Mouse (Mus musculus) liver, embryonic 12.5 days (tissue): Measurements from ENCODE around the gene Atp6v0a2. TPM values are rescaled to one million over a fixed set of nuclear protein-coding genes. Genes with fewer than 3 reads are reported as not detected.
A peak's percentile ranks its signal among the peaks of the same experiment; 100 is the strongest.

Experiments
- ATAC-seq: fragments of 200-750 bp; cut with Nextera tagmentation; 2 replicates; pipeline ENCODE4 v1.8.0; 2017; ENCODE audit warnings: moderate number of reproducible peaks, mild to moderate bottlenecking, moderate library complexity
- H3K27ac ChIP-seq: fragments of 300-500 bp; sonication (generic); 2 replicates; pipeline ENCODE4 v1.5.1; 2016; ENCODE audit warnings: mild to moderate bottlenecking
- H3K27me3 ChIP-seq: fragments of 300-500 bp; sonication (generic); replicated peaks from 2 replicates; pipeline ENCODE4 v1.6.1; 2016; ENCODE audit warnings: mild to moderate bottlenecking, moderate library complexity
- H3K36me3 ChIP-seq: fragments of 300-500 bp; sonication (generic); 2 replicates; pipeline ENCODE4 v1.6.1; 2016; ENCODE audit warnings: mild to moderate bottlenecking, moderate library complexity
- H3K4me1 ChIP-seq: fragments of 300-500 bp; sonication (generic); 2 replicates; pipeline ENCODE4 v1.6.1; 2016
- H3K4me2 ChIP-seq: fragments of 300-500 bp; sonication (generic); 2 replicates; pipeline ENCODE4 v1.6.1; 2016; ENCODE audit warnings: mild to moderate bottlenecking, moderate library complexity
- H3K4me3 ChIP-seq: fragments of 300-500 bp; sonication (generic); 2 replicates; pipeline ENCODE4 v1.5.1; 2016; ENCODE audit warnings: mild to moderate bottlenecking, moderate library complexity
- H3K9ac ChIP-seq: fragments of 300-500 bp; sonication (generic); 2 replicates; pipeline ENCODE4 v1.6.1; 2016; ENCODE audit warnings: mild to moderate bottlenecking, moderate library complexity
- H3K9me3 ChIP-seq: fragments of 300-500 bp; sonication (generic); replicated peaks from 2 replicates; pipeline ENCODE4 v1.6.1; 2016; ENCODE audit warnings: mild to moderate bottlenecking, moderate library complexity
- WGBS: fragments of 180-500 bp; shearing (Covaris S2); methylation state at CpG from one replicate; pipeline ENCODE4 v1.1.7; 2016; ENCODE audit not compliant: insufficient replicate concordance; 5-methylcytosine and 5-hydroxymethylcytosine counted together
- polyA plus RNA-seq: library from polyadenylated mRNA; unstranded; fragments of >200 nt; fragmentation: Nextera tagmentation; extraction: Ambion mirVana; gene quantifications from 2 replicates; pipeline ENCODE4 v1.2.1, GENCODE M21; 2016

The Atp6v0a2 gene
- polyA plus RNA-seq, 1 experiment from 2014 or later: 25.5 TPM

GRCm38 (mm10) chr5:124713741-124714140 is 85.4 kb downstream of the Atp6v0a2 start:
- H3K9me3 ChIP-seq: no peaks in the 10 kb centered on the region
- ATAC-seq: no peak
- H3K4me1 ChIP-seq: no peaks in the 10 kb centered on the region
- H3K4me3 ChIP-seq: no peak overlapping the region
- H3K27me3 ChIP-seq: no peaks in the 10 kb centered on the region
- peaks cover 80% of the 10 kb centered on the region for H3K36me3 ChIP-seq
- WGBS: 85% methylated on average over 5 of the region's 5 CpGs
- no peak overlapping the region for H3K4me2 ChIP-seq
- H3K9ac ChIP-seq: no peak overlapping the region
- no peak overlapping the region for H3K27ac ChIP-seq

GRCm38 (mm10) chr5:124715135-124715534 is 86.8 kb downstream of the Atp6v0a2 start:
- Histone ChIP-seq H3K4me3 (no peak overlapping the region), H3K9ac (no peak overlapping the region), H3K4me1 (no peaks in the 10 kb centered on the region), H3K27me3 (no peaks in the 10 kb centered on the region), H3K9me3 (no peaks in the 10 kb centered on the region), H3K4me2 (no peak overlapping the region), H3K27ac (no peak overlapping the region), H3K36me3 (peaks cover 94% of the 10 kb centered on the region)
- 82% methylated on average over 8 of the region's 8 CpGs for WGBS
- ATAC-seq: no peak

GRCm38 (mm10) chr5:124717969-124718368 is 89.6 kb downstream of the Atp6v0a2 start:
- Histone ChIP-seq H3K27ac (no peak overlapping the region), H3K4me3 (no peak overlapping the region), H3K4me1 (no peaks in the 10 kb centered on the region), H3K9ac (no peak overlapping the region), H3K36me3 (peaks cover 96% of the 10 kb centered on the region), H3K9me3 (no peaks in the 10 kb centered on the region), H3K4me2 (no peak overlapping the region), H3K27me3 (no peaks in the 10 kb centered on the region)
- no peak for ATAC-seq
- WGBS: 90% methylated on average over 11 of the region's 11 CpGs

- no peak for ATAC-seq
- peaks cover 96% of the 10 kb centered on the region for H3K36me3 ChIP-seq
- WGBS: 82% methylated on average over 7 of the region's 7 CpGs
- no peaks in the 10 kb centered on the region for H3K27me3 ChIP-seq
- no peak overlapping the region for H3K9ac ChIP-seq
- no peak overlapping the region for H3K4me3 ChIP-seq
- H3K4me1 ChIP-seq: no peaks in the 10 kb centered on the region
- no peak overlapping the region for H3K27ac ChIP-seq
- no peaks in the 10 kb centered on the region for H3K9me3 ChIP-seq
- no peak overlapping the region for H3K4me2 ChIP-seq
Observed at GRCm38 (mm10) chr5:124718396-124718795, 90.0 kb downstream of the Atp6v0a2 start.

- Histone ChIP-seq H3K9me3 (no peaks in the 10 kb centered on the region), H3K4me1 (no peaks in the 10 kb centered on the region), H3K4me3 (no peak overlapping the region), H3K27me3 (0 out of 2 replicates have a peak, but pooled peaks cover 5% of the 10 kb centered on the region), H3K36me3 (peaks cover 56% of the 10 kb centered on the region), H3K27ac (no peak overlapping the region), H3K9ac (no peak overlapping the region), H3K4me2 (no peak overlapping the region)
- ATAC-seq: no peak
- WGBS: 87% methylated on average over 6 of the region's 6 CpGs
Observed at GRCm38 (mm10) chr5:124723125-124723524, 94.7 kb downstream of the Atp6v0a2 start.

- H3K4me3 ChIP-seq: no peak within 1 kb of the TSS
- no peak within 1 kb of the TSS for H3K4me2 ChIP-seq
- WGBS: 30% methylated on average over 29 of the region's 29 CpGs
- H3K36me3 ChIP-seq: peaks cover 37% of the 10 kb centered on the region
- peaks cover 8% of the 10 kb centered on the region; the same call in 1 of the 2 replicates for H3K4me1 ChIP-seq
- H3K27ac ChIP-seq: no peak within 1 kb of the TSS
- 0 out of 2 replicates have a peak, but pooled peaks cover 6% of the 10 kb centered on the region for H3K27me3 ChIP-seq
- ATAC-seq: no peak
- no peak within 1 kb of the TSS for H3K9ac ChIP-seq
- no peaks in the 10 kb centered on the region for H3K9me3 ChIP-seq
Observed at GRCm38 (mm10) chr5:124724997-124725396, 96.6 kb downstream of the Atp6v0a2 start, which contains the start of gene Dnah10. TSS of gene Dnah10 (plus strand) at chr5:124725085.

- Histone ChIP-seq H3K4me3 (peak overlapping the region; percentile 38), H3K4me1 (peaks cover 9% of the 10 kb centered on the region; the same call in 1 of the 2 replicates), H3K4me2 (peak overlapping the region; percentile 64), H3K27me3 (0 out of 2 replicates have a peak, but pooled peaks cover 18% of the 10 kb centered on the region), H3K9ac (no peak overlapping the region), H3K36me3 (no peaks in the 10 kb centered on the region), H3K27ac (no peak overlapping the region), H3K9me3 (no peaks in the 10 kb centered on the region)
- ATAC-seq: peak; percentile 44; the same call in 1 of the 2 replicates
- 10% methylated on average over 21 of the region's 21 CpGs for WGBS
Observed at GRCm38 (mm10) chr5:124729662-124730206, 101.4 kb downstream of the Atp6v0a2 start.

GRCm38 (mm10) chr5:124733961-124734360 is 105.6 kb downstream of the Atp6v0a2 start:
- WGBS: 80% methylated on average over 12 of the region's 12 CpGs
- no peak overlapping the region for H3K9ac ChIP-seq
- ATAC-seq: no peak
- peaks cover 9% of the 10 kb centered on the region; the same call in 1 of the 2 replicates for H3K4me1 ChIP-seq
- no peak overlapping the region for H3K4me2 ChIP-seq
- 0 out of 2 replicates have a peak, but pooled peaks cover 12% of the 10 kb centered on the region for H3K27me3 ChIP-seq
- no peaks in the 10 kb centered on the region for H3K9me3 ChIP-seq
- H3K36me3 ChIP-seq: no peaks in the 10 kb centered on the region
- H3K4me3 ChIP-seq: no peak overlapping the region
- H3K27ac ChIP-seq: no peak overlapping the region

- Histone ChIP-seq H3K27me3 (no peaks in the 10 kb centered on the region), H3K9me3 (peaks cover 11% of the 10 kb centered on the region; the same call in 1 of the 2 replicates), H3K4me2 (no peak overlapping the region), H3K9ac (no peak overlapping the region), H3K4me3 (no peak overlapping the region), H3K27ac (no peak overlapping the region), H3K36me3 (no peaks in the 10 kb centered on the region), H3K4me1 (no peaks in the 10 kb centered on the region)
- ATAC-seq: no peak
- WGBS: 84% methylated on average over 21 of the region's 21 CpGs
Observed at GRCm38 (mm10) chr5:124741898-124742599, 113.7 kb downstream of the Atp6v0a2 start.

- H3K4me1 ChIP-seq: no peaks in the 10 kb centered on the region
- no peak overlapping the region for H3K4me2 ChIP-seq
- WGBS: 83% methylated on average over 3 of the region's 3 CpGs
- H3K4me3 ChIP-seq: no peak overlapping the region
- H3K9ac ChIP-seq: no peak overlapping the region
- no peak overlapping the region for H3K27ac ChIP-seq
- no peaks in the 10 kb centered on the region for H3K27me3 ChIP-seq
- no peak for ATAC-seq
- H3K9me3 ChIP-seq: peaks cover 11% of the 10 kb centered on the region; the same call in 1 of the 2 replicates
- H3K36me3 ChIP-seq: no peaks in the 10 kb centered on the region
Observed at GRCm38 (mm10) chr5:124743841-124744240, 115.5 kb downstream of the Atp6v0a2 start.

GRCm38 (mm10) chr5:124746220-124746619 is 117.8 kb downstream of the Atp6v0a2 start:
- Histone ChIP-seq H3K36me3 (no peaks in the 10 kb centered on the region), H3K9me3 (peaks cover 8% of the 10 kb centered on the region; the same call in 1 of the 2 replicates), H3K4me2 (no peak overlapping the region), H3K4me3 (no peak overlapping the region), H3K27me3 (no peaks in the 10 kb centered on the region), H3K27ac (no peak overlapping the region), H3K9ac (no peak overlapping the region), H3K4me1 (no peaks in the 10 kb centered on the region)
- ATAC-seq: no peak
- WGBS: 84% methylated on average over 15 of the region's 15 CpGs

GRCm38 (mm10) chr5:124748296-124748695 is 119.9 kb downstream of the Atp6v0a2 start:
- Histone ChIP-seq H3K9ac (no peak overlapping the region), H3K27me3 (no peaks in the 10 kb centered on the region), H3K9me3 (no peaks in the 10 kb centered on the region), H3K27ac (no peak overlapping the region), H3K4me3 (no peak overlapping the region), H3K4me2 (no peak overlapping the region), H3K4me1 (no peaks in the 10 kb centered on the region), H3K36me3 (no peaks in the 10 kb centered on the region)
- 64% methylated on average over 18 of the region's 18 CpGs for WGBS
- no peak for ATAC-seq
